Mouse (Mus musculus) liver, embryonic 11.5 days (tissue): Measurements from ENCODE around the gene Furin. TPM values are rescaled to one million over a fixed set of nuclear protein-coding genes. Genes with fewer than 3 reads are reported as not detected.
A peak's percentile ranks its signal among the peaks of the same experiment; 100 is the strongest.

Source experiments
- ATAC-seq: fragments of 200-750 bp; cut with Nextera tagmentation; replicated peaks from 2 replicates; pipeline ENCODE4 v1.8.0; 2017; ENCODE audit warnings: moderate number of reproducible peaks, mild to moderate bottlenecking, moderate TSS enrichment, moderate library complexity; ENCODE audit not compliant: low FRiP score
- DNase-seq: peaks from one replicate; pipeline ENCODE4 v3.0.0-alpha.2; 2017; ENCODE audit warnings: low spot score
- H3K27ac ChIP-seq: fragments of 300-500 bp; sonication (generic); 2 replicates; pipeline ENCODE4 v1.5.1; 2014; ENCODE audit warnings: mild to moderate bottlenecking, low read depth, low read length, control low read depth
- H3K27me3 ChIP-seq: fragments of 300-500 bp; sonication (generic); replicated peaks from 2 replicates; pipeline ENCODE4 v1.6.1; 2014; ENCODE audit warnings: low read length, mixed read lengths; ENCODE audit not compliant: control insufficient read depth, insufficient read depth
- H3K36me3 ChIP-seq: fragments of 300-500 bp; sonication (generic); 2 replicates; pipeline ENCODE4 v1.6.1; 2014; ENCODE audit warnings: mild to moderate bottlenecking, low read length, moderate library complexity, mixed read lengths; ENCODE audit not compliant: control insufficient read depth, insufficient read depth
- H3K4me1 ChIP-seq: fragments of 300-500 bp; sonication (generic); replicated peaks from 2 replicates; pipeline ENCODE4 v1.6.1; 2014; ENCODE audit warnings: low read length, mixed read lengths; ENCODE audit not compliant: control insufficient read depth, insufficient read depth
- H3K4me2 ChIP-seq: fragments of 300-500 bp; sonication (generic); 2 replicates; pipeline ENCODE4 v1.6.1; 2014; ENCODE audit warnings: mild to moderate bottlenecking, control low read depth, moderate library complexity
- H3K4me3 ChIP-seq: fragments of 300-500 bp; sonication (generic); 2 replicates; pipeline ENCODE4 v1.5.1; 2014; ENCODE audit warnings: low read depth, low read length, control low read depth
- H3K9ac ChIP-seq: fragments of 300-500 bp; sonication (generic); 2 replicates; pipeline ENCODE4 v1.6.1; 2014; ENCODE audit warnings: low read depth, low read length, control low read depth
- H3K9me3 ChIP-seq: fragments of 300-500 bp; sonication (generic); 2 replicates; pipeline ENCODE4 v1.6.1; 2016; ENCODE audit warnings: low read length, inconsistent platforms, mixed read lengths; ENCODE audit not compliant: control insufficient read depth
- WGBS: fragments of 180-500 bp; shearing (Covaris S2); extraction: QIAGEN DNeasy Blood & Tissue Kit; methylation state at CpG from one replicate; pipeline ENCODE4 v1.1.7; 2014; 5-methylcytosine and 5-hydroxymethylcytosine counted together
- polyA plus RNA-seq: library from polyadenylated mRNA; unstranded; fragments of >200 nt; fragmentation: Nextera tagmentation; extraction: Ambion mirVana; gene quantifications from 2 replicates; pipeline ENCODE4 v1.2.1, GENCODE M21; 2014

Gene Furin
- polyA plus RNA-seq, result 8.3 and 10.4 TPM in 2 replicates

DNA sequence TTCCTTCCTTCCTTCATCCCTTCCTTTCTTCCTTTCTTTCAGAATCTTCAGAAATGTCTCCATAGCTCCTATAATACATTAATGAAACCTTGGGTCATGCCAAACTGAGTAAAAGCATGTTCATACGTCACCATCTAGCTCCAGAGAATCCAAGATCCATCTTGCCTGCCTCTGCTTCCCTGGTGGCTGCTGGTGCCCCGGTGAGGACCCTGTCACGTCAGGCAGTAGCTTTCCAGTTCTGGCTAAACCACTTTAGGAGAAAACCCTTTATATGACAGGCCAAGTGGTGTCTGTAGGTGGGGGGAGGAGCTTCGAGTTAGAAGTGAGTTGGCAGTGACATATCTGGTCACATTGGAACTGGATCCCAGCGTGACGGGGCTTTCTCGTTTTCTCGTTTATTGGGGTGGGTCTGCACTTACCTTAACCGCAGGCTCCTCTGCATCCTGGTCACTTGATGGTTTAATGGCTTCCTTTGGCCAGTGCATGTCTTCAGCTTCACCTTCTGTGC is at the start of gene Furin:
TSS of gene Furin (minus strand) at position 249 of the 508 bp plus-strand sequence.
- DNase-seq, result no peak
- Histone ChIP-seq H3K9ac (no peak within 1 kb of the TSS), H3K27me3 (peaks cover 15% of the 10 kb centered on the region; the same call in 1 of the 2 replicates), H3K36me3 (no peaks in the 10 kb centered on the region), H3K27ac (no peak within 1 kb of the TSS), H3K4me2 (no peak within 1 kb of the TSS), H3K9me3 (no peaks in the 10 kb centered on the region), H3K4me1 (peaks cover 21% of the 10 kb centered on the region), H3K4me3 (no peak within 1 kb of the TSS)
- WGBS, result 72% methylated on average over 9 of the region's 9 CpGs
- no peak for ATAC-seq

DNA sequence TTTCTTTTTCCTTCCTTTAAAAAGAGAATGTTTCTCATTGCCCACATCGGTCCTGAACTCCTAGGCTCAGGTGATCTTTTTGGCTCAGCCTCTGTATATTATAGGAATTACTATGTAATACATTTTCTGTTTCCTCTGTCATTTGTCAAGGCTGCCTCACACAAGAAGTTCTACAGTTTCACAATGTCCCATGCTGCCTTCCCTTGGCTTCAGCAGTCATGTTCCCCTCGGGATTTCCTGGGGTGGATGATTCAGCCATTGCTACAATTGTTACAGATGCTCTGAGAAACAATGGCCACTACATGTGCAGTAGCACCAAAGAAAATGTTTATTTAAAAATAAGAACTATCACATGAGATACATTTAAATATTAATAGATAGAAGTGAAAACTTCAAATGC is 49.5 kb upstream of the Furin start:
- no peak overlapping the region for H3K4me3 ChIP-seq
- H3K4me2 ChIP-seq, result no peak overlapping the region
- WGBS, result 91% methylated on average over 2 of the region's 2 CpGs
- no peaks in the 10 kb centered on the region for H3K27me3 ChIP-seq
- H3K9me3 ChIP-seq, result no peaks in the 10 kb centered on the region
- no peak for ATAC-seq
- H3K36me3 ChIP-seq, result peaks cover 32% of the 10 kb centered on the region
- no peak overlapping the region for H3K9ac ChIP-seq
- H3K27ac ChIP-seq, result no peak overlapping the region
- no peak for DNase-seq
- peaks cover 19% of the 10 kb centered on the region for H3K4me1 ChIP-seq

DNA sequence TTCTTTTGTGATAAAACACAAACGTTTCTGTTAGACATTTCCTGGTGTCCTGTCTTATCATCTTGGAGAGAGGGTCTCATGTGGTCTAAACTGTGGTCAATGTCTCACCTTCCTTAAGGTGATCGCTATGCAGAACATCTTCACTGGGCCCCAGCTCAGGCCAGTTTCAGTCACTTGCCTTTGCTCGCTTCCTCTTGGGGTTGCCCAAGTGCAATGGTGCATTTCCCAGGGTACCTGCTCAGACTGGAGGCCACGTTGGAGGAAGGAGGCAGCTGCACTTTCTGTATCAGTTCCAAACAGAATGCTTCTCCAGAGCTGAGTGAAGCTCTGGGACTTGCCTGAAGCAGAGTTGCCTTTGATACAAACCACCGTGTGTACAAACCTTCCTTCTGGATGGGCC is 48.8 kb upstream of the Furin start:
- DNase-seq (no peak), ATAC-seq (no peak)
- Histone ChIP-seq H3K9ac (no peak overlapping the region), H3K4me2 (no peak overlapping the region), H3K27ac (no peak overlapping the region), H3K36me3 (peaks cover 32% of the 10 kb centered on the region), H3K27me3 (no peaks in the 10 kb centered on the region), H3K9me3 (no peaks in the 10 kb centered on the region), H3K4me3 (no peak overlapping the region), H3K4me1 (peaks cover 25% of the 10 kb centered on the region)
- WGBS, result 82% methylated on average over 5 of the region's 5 CpGs

GRCm38 (mm10) chr7:80453121-80453520 is 47.9 kb upstream of the Furin start:
- DNase-seq (no peak), ATAC-seq (no peak)
- Histone ChIP-seq H3K4me3 (no peak overlapping the region), H3K4me1 (peaks cover 27% of the 10 kb centered on the region), H3K9me3 (no peaks in the 10 kb centered on the region), H3K27ac (no peak overlapping the region), H3K4me2 (no peak overlapping the region), H3K36me3 (peaks cover 32% of the 10 kb centered on the region), H3K27me3 (no peaks in the 10 kb centered on the region), H3K9ac (no peak overlapping the region)
- WGBS, result 94% methylated on average over 3 of the region's 3 CpGs

GRCm38 (mm10) chr7:80452241-80452640 is 47.0 kb upstream of the Furin start:
- peaks cover 30% of the 10 kb centered on the region for H3K4me1 ChIP-seq
- no peak overlapping the region for H3K9ac ChIP-seq
- ATAC-seq (no peak), DNase-seq (no peak)
- H3K36me3 ChIP-seq, result peaks cover 28% of the 10 kb centered on the region
- no peaks in the 10 kb centered on the region for H3K9me3 ChIP-seq
- 87% methylated on average over 5 of the region's 5 CpGs for WGBS
- no peaks in the 10 kb centered on the region for H3K27me3 ChIP-seq
- no peak overlapping the region for H3K4me2 ChIP-seq
- H3K4me3 ChIP-seq, result no peak overlapping the region
- H3K27ac ChIP-seq, result peak overlapping the region; percentile 69

DNA sequence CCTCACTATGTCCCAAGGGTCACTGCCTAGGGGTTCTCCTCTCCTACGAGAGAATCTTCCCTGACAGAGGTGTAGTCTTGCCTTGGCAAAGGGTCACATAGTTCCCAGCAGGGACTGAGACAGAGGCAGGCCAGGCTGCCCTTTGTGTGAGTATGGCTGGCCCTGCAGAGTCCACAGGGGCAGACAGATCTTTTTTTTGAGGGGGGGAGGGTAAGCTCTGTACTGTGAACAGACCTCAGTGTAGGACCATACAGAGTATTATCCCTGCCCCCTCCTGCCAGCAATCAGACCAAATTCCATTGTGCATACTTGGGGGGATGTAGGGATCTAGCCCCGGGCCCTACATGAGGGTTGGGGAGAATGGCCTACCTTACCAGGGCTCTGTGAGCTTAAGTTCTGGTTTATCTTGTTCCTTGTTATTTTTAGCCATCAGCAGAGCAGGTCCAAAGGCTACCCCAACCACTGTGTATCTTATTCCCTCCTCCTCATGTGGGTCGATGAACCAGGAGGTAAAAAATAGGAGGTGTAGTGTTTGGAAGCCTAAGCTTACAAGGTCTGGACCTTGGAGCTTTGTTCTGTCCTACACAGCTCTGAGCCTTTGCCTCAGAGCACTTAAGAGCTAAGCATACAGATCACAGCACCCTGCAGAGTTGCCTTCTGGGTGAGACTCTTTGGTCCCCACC is 46.5 kb upstream of the Furin start:
- H3K9me3 ChIP-seq, result no peaks in the 10 kb centered on the region
- H3K4me1 ChIP-seq, result peaks cover 33% of the 10 kb centered on the region
- 0 out of 2 replicates have a peak overlapping the region, but pooled peaks have one; percentile 9 for H3K9ac ChIP-seq
- peaks cover 24% of the 10 kb centered on the region for H3K36me3 ChIP-seq
- WGBS, result 81% methylated on average over 3 of the region's 3 CpGs
- no peaks in the 10 kb centered on the region for H3K27me3 ChIP-seq
- H3K27ac ChIP-seq, result peak overlapping the region; percentile 69
- DNase-seq (no peak), ATAC-seq (no peak; the same call in 1 of the 2 replicates)
- no peak overlapping the region for H3K4me3 ChIP-seq
- H3K4me2 ChIP-seq, result peak overlapping the region; percentile 10; the same call in 1 of the 2 replicates

DNA sequence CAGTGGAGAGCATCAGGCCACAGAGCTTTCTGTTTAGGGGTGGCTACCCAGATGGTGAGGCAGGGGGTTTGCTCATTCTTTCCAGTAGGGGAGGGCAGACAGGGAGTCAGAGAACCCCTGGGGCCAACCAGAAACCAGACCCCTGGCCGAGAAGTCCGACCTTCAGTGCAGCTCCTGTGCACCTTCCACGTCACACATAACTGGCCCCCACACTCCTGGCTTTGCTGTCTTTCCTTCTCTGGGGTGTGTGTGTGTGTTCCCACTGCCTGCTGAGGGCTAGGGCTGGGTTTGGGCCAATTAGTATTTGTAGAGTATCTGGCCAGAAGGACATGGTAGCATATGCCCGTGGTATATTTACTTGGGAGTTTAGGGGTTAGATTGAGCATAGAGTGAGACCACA is 45.1 kb upstream of the Furin start:
- peaks cover 19% of the 10 kb centered on the region for H3K36me3 ChIP-seq
- H3K9ac ChIP-seq, result 0 out of 2 replicates have a peak overlapping the region, but pooled peaks have one; percentile 8
- H3K27me3 ChIP-seq, result no peaks in the 10 kb centered on the region
- WGBS, result 58% methylated on average over 4 of the region's 4 CpGs
- ATAC-seq, result no peak
- no peak for DNase-seq
- H3K4me3 ChIP-seq, result no peak overlapping the region
- H3K4me2 ChIP-seq, result no peak overlapping the region; the same call in 1 of the 2 replicates
- peaks cover 45% of the 10 kb centered on the region for H3K4me1 ChIP-seq
- H3K9me3 ChIP-seq, result no peaks in the 10 kb centered on the region
- H3K27ac ChIP-seq, result 0 out of 2 replicates have a peak overlapping the region, but pooled peaks have one; percentile 36

DNA sequence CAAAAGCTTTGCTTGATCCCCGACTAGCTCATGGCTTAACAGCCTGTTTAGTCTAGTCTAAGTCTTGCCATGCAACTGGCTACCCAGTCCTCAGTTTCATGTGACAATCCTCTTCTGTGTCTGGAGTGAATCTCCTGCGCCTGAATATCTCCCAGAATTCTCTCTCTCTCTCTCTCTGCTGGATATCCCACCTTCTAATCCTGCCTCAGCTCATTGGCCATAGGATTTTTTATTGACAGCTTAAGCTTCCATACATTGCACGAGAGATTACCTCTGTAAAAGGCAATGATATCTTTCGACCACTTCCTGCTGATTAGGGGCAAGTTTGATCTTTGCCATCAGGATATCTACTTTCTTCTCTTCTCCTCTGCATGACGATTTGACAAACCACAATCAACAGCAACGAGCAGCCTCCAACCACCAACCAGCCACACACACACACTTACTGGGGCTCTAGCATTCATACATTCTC is 44.4 kb upstream of the Furin start:
- no peaks in the 10 kb centered on the region for H3K27me3 ChIP-seq
- peaks cover 52% of the 10 kb centered on the region for H3K4me1 ChIP-seq
- no peaks in the 10 kb centered on the region for H3K9me3 ChIP-seq
- no peak overlapping the region for H3K4me3 ChIP-seq
- H3K36me3 ChIP-seq, result peaks cover 16% of the 10 kb centered on the region
- peak overlapping the region; percentile 36; the same call in 1 of the 2 replicates for H3K27ac ChIP-seq
- 34% methylated on average over 6 of the region's 6 CpGs for whole genome bisulfite sequencing
- H3K4me2 ChIP-seq, result peak overlapping the region; percentile 23; the same call in 1 of the 2 replicates
- no peak for ATAC-seq
- no peak overlapping the region for H3K9ac ChIP-seq
- no peak for DNase-seq
